Mouse (Mus musculus) CH12.LX (cell line): ENCODE results near the gene Tex9. TPM values are rescaled to one million over a fixed set of nuclear protein-coding genes. Genes with fewer than 3 reads are reported as not detected.
"Not testable (repeated sequence)": the region's sequence is repeated elsewhere in the genome, so short reads cannot be mapped to it uniquely, and the experiment has no call there.

Source experiments
- DNase-seq: peaks from one replicate; pipeline ENCODE4 v3.0.0-alpha.2; 2013; ENCODE audit errors: extremely low read depth
- H3K27ac ChIP-seq: 2 replicates; pipeline ENCODE4 v1.5.1; 2012; ENCODE audit warnings: low read depth, mild to moderate bottlenecking, control low read depth, moderate library complexity; ENCODE audit not compliant: insufficient read depth
- H3K27me3 ChIP-seq: replicated peaks from 2 replicates; pipeline ENCODE3; 2012; ENCODE audit warnings: inconsistent platforms
- H3K36me3 ChIP-seq, 2 experiments: replicated peaks in 1 of 2; 2 replicates each; pipeline versions ENCODE3 to v1.6.1; 2012; ENCODE audit warnings: inconsistent platforms in 1 of 2, low read length in 1 of 2, mild to moderate bottlenecking in 1 of 2, mixed read lengths in 1 of 2, moderate library complexity in 1 of 2; ENCODE audit not compliant: control insufficient read depth in 1 of 2, insufficient read depth in 1 of 2
- H3K4me1 ChIP-seq, 2 experiments: 2 replicates each; pipeline ENCODE4 v1.6.1; 2012; ENCODE audit warnings: inconsistent platforms in 1 of 2, moderate library complexity in 1 of 2; ENCODE audit not compliant: insufficient read depth in 2 of 2, control insufficient read depth in 1 of 2
- H3K4me2 ChIP-seq: 2 replicates; pipeline ENCODE4 v1.6.1; 2012; ENCODE audit warnings: low read depth, mild to moderate bottlenecking, control low read depth; ENCODE audit not compliant: poor library complexity, insufficient read depth, severe bottlenecking
- H3K4me3 ChIP-seq, 3 experiments: fragments of 150-350 bp in 1 of 3; sonication (generic) in 1 of 3; replicated peaks in 1 of 3; 2 replicates each; pipeline versions ENCODE3 to v1.5.1; 2011 to 2012; ENCODE audit warnings: low read depth in 2 of 3, low read length in 2 of 3, mild to moderate bottlenecking in 2 of 3, moderate library complexity in 2 of 3, control low read depth in 1 of 3, improper control_type of control experiment in 1 of 3, inconsistent platforms in 1 of 3, mixed read lengths in 1 of 3; ENCODE audit not compliant: poor library complexity in 1 of 3
- H3K79me2 ChIP-seq: replicated peaks from 2 replicates; pipeline ENCODE4 v1.6.1; 2012; ENCODE audit warnings: mild to moderate bottlenecking, moderate library complexity; ENCODE audit not compliant: control insufficient read depth, poor library complexity, insufficient read depth, severe bottlenecking; ENCODE audit errors: extremely low read depth
- H3K9ac ChIP-seq: 2 replicates; pipeline ENCODE4 v1.6.1; 2012; ENCODE audit warnings: low read depth, mild to moderate bottlenecking, control low read depth, moderate library complexity; ENCODE audit not compliant: insufficient read depth
- H3K9me3 ChIP-seq: replicated peaks from 2 replicates; pipeline ENCODE3; 2012; ENCODE audit warnings: low read length, inconsistent platforms, mixed read lengths
- CHD1 ChIP-seq: IDR thresholded peaks from 2 replicates; pipeline ENCODE4 v1.6.1; 2012; ENCODE audit warnings: low read depth, low read length, improper control_type of control experiment, inconsistent platforms
- CHD2 ChIP-seq: IDR thresholded peaks from 2 replicates; pipeline ENCODE4 v1.6.1; 2011; ENCODE audit warnings: low read length, improper control_type of control experiment
- CTCF ChIP-seq, 2 experiments: IDR thresholded peaks in 1 of 2; conservative IDR thresholded peaks in 1 of 2; 2 replicates each; pipeline ENCODE4 v1.5.1; 2011 to 2012; ENCODE audit warnings: low read depth in 2 of 2, low read length in 2 of 2, improper control_type of control experiment in 1 of 2, inconsistent platforms in 1 of 2, mild to moderate bottlenecking in 1 of 2, moderate library complexity in 1 of 2
- GABPA ChIP-seq: IDR thresholded peaks from 2 replicates; pipeline ENCODE4 v1.6.1; 2012; ENCODE audit warnings: low read depth, low read length, improper control_type of control experiment, inconsistent platforms; ENCODE audit not compliant: insufficient replicate concordance
- MAFK ChIP-seq: IDR thresholded peaks from 2 replicates; pipeline ENCODE4 v1.6.1; 2011; ENCODE audit warnings: low read length, improper control_type of control experiment; ENCODE audit not compliant: insufficient replicate concordance
- MAZ ChIP-seq: IDR thresholded peaks from 2 replicates; pipeline ENCODE4 v1.6.1; 2012; ENCODE audit warnings: low read depth, mild to moderate bottlenecking, inconsistent platforms, low read length, improper control_type of control experiment, moderate library complexity
- NELFE ChIP-seq: IDR thresholded peaks from 2 replicates; pipeline ENCODE4 v1.6.1; 2011; ENCODE audit warnings: low read depth, low read length, improper control_type of control experiment
- PAX5 ChIP-seq: IDR thresholded peaks from 2 replicates; pipeline ENCODE4 v1.6.1; 2012; ENCODE audit warnings: low read length, inconsistent platforms, mixed read lengths
- USF1 ChIP-seq: IDR thresholded peaks from 2 replicates; pipeline ENCODE4 v1.6.1; 2014; ENCODE audit warnings: low read depth, mild to moderate bottlenecking, inconsistent platforms, low read length, improper control_type of control experiment
- ZMIZ1 ChIP-seq: IDR thresholded peaks from 2 replicates; pipeline ENCODE4 v1.6.1; 2012; ENCODE audit warnings: low read depth, mild to moderate bottlenecking, inconsistent platforms, low read length, improper control_type of control experiment
- dilution Hi-C: fragments of 300-500 bp; cut with MboI; formaldehyde crosslinking; loops from 2 replicates; pipeline ENCODE4 v1.14.3; 2020; ENCODE audit warnings: low sequenced_read_pairs; ENCODE audit not compliant: extremely low pct_unique_long_range_greater_than_20kb, extremely low pct_ligation_motif_present
- in situ Hi-C: fragments of 300-500 bp; cut with MboI; formaldehyde crosslinking; loops from 3 replicates; pipeline ENCODE4 v1.14.3; 2019; ENCODE audit warnings: low sequenced_read_pairs, low pct_ligation_motif_present, low pct_unique_long_range_greater_than_20kb, mixed read lengths
- polyA plus RNA-seq: library from polyadenylated mRNA; unstranded; fragments of >175 nt; gene quantifications from 2 replicates; pipeline ENCODE4 v1.2.1, GENCODE M21; 2012; ENCODE audit warnings: low read depth; ENCODE audit not compliant: insufficient read length
- total RNA-seq, 2 experiments: library from RNA; depleted of rRNA; stranded (reverse); fragments of 300-350 nt in 1 of 2; fragments of >200 nt in 1 of 2; gene quantifications; 2 replicates each; pipeline ENCODE4 v1.2.3; 2012 to 2014

Gene Tex9
- total and polyA plus RNA-seq, 3 experiments: 12.1 to 27.4 (median 12.7) TPM

DNA sequence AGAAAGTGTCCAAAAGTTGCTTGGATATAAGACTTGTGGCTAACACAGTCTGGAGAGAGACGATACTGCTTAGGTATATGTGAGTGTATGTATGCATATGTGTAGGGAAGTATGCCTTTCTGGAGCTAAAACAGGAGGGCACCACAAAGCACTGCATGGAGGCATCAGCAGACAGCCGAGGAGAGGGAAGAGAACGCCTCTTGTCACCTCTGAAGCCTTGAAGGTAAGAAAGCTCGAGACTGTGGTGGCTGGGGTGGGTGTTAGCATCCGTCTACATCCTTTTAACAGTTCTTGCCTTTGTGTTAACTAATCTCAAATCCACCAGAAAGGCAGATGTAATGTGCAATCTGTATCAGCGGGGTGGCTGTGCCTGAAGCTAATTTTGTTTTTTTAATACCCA, 88.6 kb downstream of the Tex9 start:
- Histone ChIP-seq H3K4me2 (no peak overlapping the region), H3K27ac (no peak overlapping the region), H3K79me2 (no peaks in the 10 kb centered on the region), H3K4me1 (peaks cover 3 to 19% of the 10 kb centered on the region in 2 experiments), H3K4me3 (no peak overlapping the region), H3K9me3 (peaks cover 7% of the 10 kb centered on the region), H3K9ac (no peak overlapping the region), H3K27me3 (no peaks in the 10 kb centered on the region), H3K36me3 (no peaks in the 10 kb centered on the region)
- in situ Hi-C loops: loop anchor here (10.0 kb wide), 1 partner anchor 759 kb away; no protein-coding TSS in a partner anchor
- dilution Hi-C loops: no loop called here
- no peak for DNase-seq
- no peak for TF ChIP-seq MAZ
- TF ChIP-seq PAX5: no peak
- TF ChIP-seq CHD1: no peak
- no peak for TF ChIP-seq NELFE
- TF ChIP-seq MAFK: no peak
- no peak for TF ChIP-seq ZMIZ1
- no peak for TF ChIP-seq GABPA
- TF ChIP-seq USF1: no peak
- TF ChIP-seq CHD2: no peak

DNA sequence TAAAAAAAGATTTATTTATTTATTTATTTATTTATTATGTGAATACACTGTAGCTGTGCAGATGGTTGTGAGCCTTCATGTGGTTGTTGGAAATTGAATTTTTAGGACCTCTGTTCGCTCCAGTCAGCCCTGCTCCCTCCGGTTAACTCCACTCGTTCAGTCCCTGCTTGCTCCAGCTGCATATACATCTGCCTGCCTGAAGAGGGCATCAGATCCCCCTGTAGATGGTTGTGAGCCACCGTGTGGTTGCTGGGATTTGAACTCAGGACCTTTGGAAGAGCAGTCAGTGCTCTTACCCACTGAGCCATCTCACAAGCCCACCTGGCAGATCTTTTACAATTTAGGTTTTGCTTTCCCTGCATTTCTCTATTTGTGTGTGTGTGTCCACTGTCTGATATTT, 90.2 kb downstream of the Tex9 start:
- peak in 1 of 2 experiments; percentile 33; a peak in 2 of 4 replicates for TF ChIP-seq CTCF (conservative IDR thresholded peaks at IDR 0.05 in 1 of 2, IDR thresholded peaks at IDR 0.05 in 1 of 2; ENCODE audit: low read depth in 2 of 2, low read length in 2 of 2)
- H3K4me3 ChIP-seq, H3K27ac ChIP-seq, H3K27me3 ChIP-seq, dilution Hi-C loops, H3K9ac ChIP-seq, H3K4me2 ChIP-seq, H3K79me2 ChIP-seq, H3K36me3 ChIP-seq, H3K9me3 ChIP-seq, DNase-seq: not testable (repeated sequence)
- in situ Hi-C loops: loop anchor here (10.0 kb wide), 1 partner anchor 757 kb away; no protein-coding TSS in a partner anchor
- peaks cover 3 to 15% of the 10 kb centered on the region in 2 experiments for H3K4me1 ChIP-seq

Other genes starting within 250 kb of the Tex9 start
- gene Zfp280d, start 217.4 kb downstream of the Tex9 start, total RNA-seq (2012; rRNA removed): 22.3 and 22.7 TPM in 2 replicates
- gene Zfp280d, start 217.4 kb downstream of the Tex9 start, total RNA-seq (2014; rRNA removed): 35.8 and 40.2 TPM in 2 replicates
- gene Zfp280d, start 217.4 kb downstream of the Tex9 start, polyA plus RNA-seq: 19.7 and 26.0 TPM in 2 replicates
- 19.4 and 32.2 TPM in 2 replicates for gene Mns1, start 54.2 kb downstream of the Tex9 start, total RNA-seq (2012; rRNA removed)
- gene Mns1, start 54.2 kb downstream of the Tex9 start, total RNA-seq (2014; rRNA removed): 16.7 and 19.8 TPM in 2 replicates
- 66.0 and 87.7 TPM in 2 replicates for gene Mns1, start 54.2 kb downstream of the Tex9 start, polyA plus RNA-seq
- gene Rfx7, start 40.0 kb upstream of the Tex9 start, total RNA-seq (2012; rRNA removed): 18.4 and 21.0 TPM in 2 replicates
- gene Rfx7, start 40.0 kb upstream of the Tex9 start, total RNA-seq (2014; rRNA removed): 27.3 and 30.0 TPM in 2 replicates
- 42.2 and 49.9 TPM in 2 replicates for gene Rfx7, start 40.0 kb upstream of the Tex9 start, polyA plus RNA-seq
- 56.9 and 65.0 TPM in 2 replicates for gene Nedd4, start 170.1 kb upstream of the Tex9 start, total RNA-seq (2012; rRNA removed)
- 189 and 206 TPM in 2 replicates for gene Nedd4, start 170.1 kb upstream of the Tex9 start, total RNA-seq (2014; rRNA removed)
- gene Nedd4, start 170.1 kb upstream of the Tex9 start, polyA plus RNA-seq: 196 and 211 TPM in 2 replicates